Mouse (Mus musculus): ENCODE results near the gene Col27a1. TPM values are rescaled to one million over a fixed set of nuclear protein-coding genes. Genes with fewer than 3 reads are reported as not detected.

Gene Col27a1
- total and polyA plus RNA-seq, 2 experiments, result 2.2 to 5.4 TPM

DNA sequence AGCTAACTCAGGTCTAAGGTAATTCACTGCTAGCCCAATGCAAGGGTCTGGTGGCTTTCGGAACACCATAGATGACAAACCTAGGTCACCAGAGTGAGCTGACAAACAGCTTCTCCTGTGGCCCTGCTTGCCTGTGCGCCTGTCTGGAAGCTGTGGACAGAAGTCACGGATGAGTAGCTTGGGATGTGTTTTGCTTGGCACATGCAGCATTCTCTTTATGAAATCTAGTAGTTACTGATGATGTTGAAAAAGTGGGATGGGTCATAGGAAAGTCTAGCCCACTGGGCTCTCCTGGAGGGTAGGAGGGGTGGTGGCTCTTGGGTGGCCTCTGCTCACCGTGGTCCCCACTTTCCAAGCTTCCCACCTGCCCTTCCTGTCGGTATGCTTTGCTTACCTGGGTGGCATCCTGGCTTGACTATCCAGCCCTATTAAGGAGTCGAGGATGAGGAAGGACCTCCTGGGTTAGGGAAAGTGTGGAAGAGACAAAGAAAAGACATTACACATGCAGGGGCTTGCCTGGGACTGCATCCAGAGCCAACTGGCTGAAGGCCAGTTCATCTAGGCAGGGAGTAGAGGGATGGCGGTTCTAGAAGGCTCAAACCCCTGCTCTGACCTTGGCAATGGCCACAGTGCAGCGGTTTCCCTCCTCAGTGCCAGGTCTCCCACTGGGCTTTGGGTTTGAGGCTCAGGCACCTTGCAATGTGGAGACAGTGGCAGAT lies 12.5 kb downstream of the Col27a1 start:
- Histone ChIP-seq H3K4me1 (ENCODE audit: control insufficient read depth, insufficient read depth, low read length) (peaks cover 18% of the 10 kb centered on the region), H3K9ac (ENCODE audit: low read depth, low read length) (no peak overlapping the region), H3K36me3 (ENCODE audit: control insufficient read depth, insufficient read depth, low read length) (0 out of 2 replicates have a peak, but pooled peaks cover 1% of the 10 kb centered on the region), H3K79me2 (ENCODE audit: control insufficient read depth, insufficient read depth, low read length) (no peaks in the 10 kb centered on the region), H3K4me3 (ENCODE audit: insufficient read depth, low read depth, low read length) (no peak overlapping the region), H3K27me3 (ENCODE audit: control insufficient read depth, insufficient read depth, low read length) (no peaks in the 10 kb centered on the region), H3K27ac (replicated peaks; ENCODE audit: insufficient read depth, low read depth, low read length) (no peak overlapping the region)
- TF ChIP-seq POLR2A (IDR thresholded peaks at IDR 0.05; ENCODE audit: extremely low read depth, insufficient read depth, low read length), result no peak
- no peak for TF ChIP-seq CTCF (IDR thresholded peaks at IDR 0.05; ENCODE audit: low read depth, low read length)
- 76% methylated on average over 8 of the region's 8 CpGs for WGBS
- peak; percentile 63 for DNase-seq (ENCODE audit: extremely low read depth, low read depth, low spot score)

DNA sequence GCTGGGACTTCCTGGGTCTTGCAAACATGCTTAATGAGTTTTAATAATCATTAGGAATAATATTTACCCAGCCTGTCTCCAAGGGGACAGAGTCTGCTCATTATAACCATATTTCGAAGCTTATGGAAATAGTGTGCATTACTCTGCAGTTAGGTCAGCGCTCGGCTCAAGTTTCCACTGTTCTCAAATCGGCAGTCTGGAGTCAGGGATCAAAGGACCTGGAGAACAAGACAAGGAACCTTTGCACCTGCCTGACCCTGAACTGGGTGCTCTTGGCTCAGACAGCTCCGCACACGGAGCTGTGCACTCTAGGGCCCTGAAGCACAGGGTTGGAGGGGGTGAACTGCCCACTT lies 13.1 kb downstream of the Col27a1 start:
- no peak overlapping the region for H3K9ac ChIP-seq (ENCODE audit: low read depth, low read length)
- no peak overlapping the region for H3K27ac ChIP-seq (replicated peaks; ENCODE audit: insufficient read depth, low read depth, low read length)
- H3K27me3 ChIP-seq (ENCODE audit: control insufficient read depth, insufficient read depth, low read length), result no peaks in the 10 kb centered on the region
- H3K4me3 ChIP-seq (ENCODE audit: insufficient read depth, low read depth, low read length), result no peak overlapping the region
- H3K79me2 ChIP-seq (ENCODE audit: control insufficient read depth, insufficient read depth, low read length), result no peaks in the 10 kb centered on the region
- no peak for TF ChIP-seq CTCF (IDR thresholded peaks at IDR 0.05; ENCODE audit: low read depth, low read length)
- TF ChIP-seq POLR2A (IDR thresholded peaks at IDR 0.05; ENCODE audit: extremely low read depth, insufficient read depth, low read length), result no peak
- H3K4me1 ChIP-seq (ENCODE audit: control insufficient read depth, insufficient read depth, low read length), result peaks cover 21% of the 10 kb centered on the region
- WGBS, result 61% methylated on average over 6 of the region's 6 CpGs
- H3K36me3 ChIP-seq (ENCODE audit: control insufficient read depth, insufficient read depth, low read length), result 0 out of 2 replicates have a peak, but pooled peaks cover 1% of the 10 kb centered on the region
- DNase-seq (ENCODE audit: extremely low read depth, low read depth, low spot score), result peak; percentile 37

GRCm38 (mm10) chr4:63228943-63229342 lies 15.1 kb downstream of the Col27a1 start:
- Histone ChIP-seq H3K4me1 (ENCODE audit: control insufficient read depth, insufficient read depth, low read length) (peaks cover 36% of the 10 kb centered on the region), H3K4me3 (ENCODE audit: insufficient read depth, low read depth, low read length) (no peak overlapping the region), H3K79me2 (ENCODE audit: control insufficient read depth, insufficient read depth, low read length) (no peaks in the 10 kb centered on the region), H3K27ac (replicated peaks; ENCODE audit: insufficient read depth, low read depth, low read length) (no peak overlapping the region), H3K27me3 (ENCODE audit: control insufficient read depth, insufficient read depth, low read length) (no peaks in the 10 kb centered on the region), H3K9ac (ENCODE audit: low read depth, low read length) (no peak overlapping the region), H3K36me3 (ENCODE audit: control insufficient read depth, insufficient read depth, low read length) (0 out of 2 replicates have a peak, but pooled peaks cover 1% of the 10 kb centered on the region)
- 85% methylated on average over 5 of the region's 5 CpGs for WGBS
- no peak for DNase-seq (ENCODE audit: extremely low read depth, low read depth, low spot score)
- TF ChIP-seq CTCF (IDR thresholded peaks at IDR 0.05; ENCODE audit: low read depth, low read length), result no peak
- no peak for TF ChIP-seq POLR2A (IDR thresholded peaks at IDR 0.05; ENCODE audit: extremely low read depth, insufficient read depth, low read length)

DNA sequence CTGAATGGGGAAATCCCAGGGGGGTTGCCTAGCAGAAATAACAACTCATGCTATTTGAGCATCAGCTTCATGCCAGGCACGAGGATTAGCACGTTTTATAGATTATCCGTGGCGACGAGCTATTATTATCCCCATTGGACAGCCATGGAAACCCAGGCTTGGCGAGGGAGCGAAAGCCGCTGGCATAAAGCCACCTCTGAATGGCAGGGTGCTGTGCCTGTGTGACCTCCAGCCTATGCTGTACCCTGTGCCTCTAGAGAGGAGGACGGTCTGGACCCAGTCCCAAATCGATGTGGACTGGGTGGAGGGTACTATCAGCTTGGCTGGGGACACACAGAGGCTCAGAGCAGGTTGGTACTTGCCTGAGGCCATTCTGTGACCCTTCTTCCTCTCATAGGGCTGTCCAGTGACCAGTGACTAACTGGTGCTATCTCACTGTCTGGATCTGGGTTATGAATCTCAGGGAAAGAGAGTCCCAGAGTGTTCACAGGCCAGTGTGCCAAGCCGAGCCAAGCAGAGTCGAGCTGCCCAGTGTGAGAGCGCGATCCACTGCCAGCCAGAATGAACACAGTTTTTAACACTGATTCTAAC lies 16.3 kb downstream of the Col27a1 start:
- 22% methylated on average over 14 of the region's 14 CpGs for WGBS
- H3K4me1 ChIP-seq (ENCODE audit: control insufficient read depth, insufficient read depth, low read length), result peaks cover 47% of the 10 kb centered on the region
- no peaks in the 10 kb centered on the region for H3K36me3 ChIP-seq (ENCODE audit: control insufficient read depth, insufficient read depth, low read length)
- H3K27ac ChIP-seq (replicated peaks; ENCODE audit: insufficient read depth, low read depth, low read length), result peak overlapping the region; percentile 64
- TF ChIP-seq POLR2A (IDR thresholded peaks at IDR 0.05; ENCODE audit: extremely low read depth, insufficient read depth, low read length), result no peak
- TF ChIP-seq CTCF (IDR thresholded peaks at IDR 0.05; ENCODE audit: low read depth, low read length), result no peak
- no peaks in the 10 kb centered on the region for H3K27me3 ChIP-seq (ENCODE audit: control insufficient read depth, insufficient read depth, low read length)
- H3K9ac ChIP-seq (ENCODE audit: low read depth, low read length), result no peak overlapping the region
- no peaks in the 10 kb centered on the region for H3K79me2 ChIP-seq (ENCODE audit: control insufficient read depth, insufficient read depth, low read length)
- H3K4me3 ChIP-seq (ENCODE audit: insufficient read depth, low read depth, low read length), result no peak overlapping the region
- peak; percentile 99 for DNase-seq (ENCODE audit: extremely low read depth, low read depth, low spot score)

DNA sequence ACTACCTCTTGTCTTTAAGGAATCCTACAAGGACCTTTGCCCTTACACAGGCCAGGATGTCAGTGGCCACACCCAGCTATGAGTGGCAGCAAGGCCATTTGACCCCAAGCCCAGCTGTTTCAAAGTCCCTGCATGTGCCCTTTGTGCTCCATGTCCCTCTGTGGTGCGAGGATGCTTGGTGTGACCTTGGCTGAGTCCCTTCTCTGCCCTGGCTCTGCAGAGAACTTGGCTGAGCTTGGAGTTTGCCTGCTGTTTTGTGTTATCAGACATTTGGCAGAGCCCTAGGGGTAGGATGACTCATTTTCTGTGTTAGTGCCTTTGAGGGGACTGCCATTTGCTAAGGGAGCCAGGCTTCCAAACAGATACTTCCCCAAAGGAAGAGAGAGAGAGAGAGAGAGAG lies 17.3 kb downstream of the Col27a1 start:
- peak; percentile 100 for DNase-seq (ENCODE audit: extremely low read depth, low read depth, low spot score)
- Histone ChIP-seq H3K27ac (replicated peaks; ENCODE audit: insufficient read depth, low read depth, low read length) (peak overlapping the region; percentile 81), H3K36me3 (ENCODE audit: control insufficient read depth, insufficient read depth, low read length) (no peaks in the 10 kb centered on the region)

GRCm38 (mm10) chr4:63232542-63233020 lies 18.8 kb downstream of the Col27a1 start:
- Histone ChIP-seq H3K4me1 (ENCODE audit: control insufficient read depth, insufficient read depth, low read length) (peaks cover 65% of the 10 kb centered on the region), H3K27ac (replicated peaks; ENCODE audit: insufficient read depth, low read depth, low read length) (peak overlapping the region; percentile 81), H3K27me3 (ENCODE audit: control insufficient read depth, insufficient read depth, low read length) (no peaks in the 10 kb centered on the region), H3K36me3 (ENCODE audit: control insufficient read depth, insufficient read depth, low read length) (no peaks in the 10 kb centered on the region), H3K79me2 (ENCODE audit: control insufficient read depth, insufficient read depth, low read length) (no peaks in the 10 kb centered on the region), H3K9ac (ENCODE audit: low read depth, low read length) (peak overlapping the region; percentile 15; the same call in 1 of the 2 replicates), H3K4me3 (ENCODE audit: insufficient read depth, low read depth, low read length) (no peak overlapping the region)
- DNase-seq (ENCODE audit: extremely low read depth, low read depth, low spot score), result peak; percentile 99
- TF ChIP-seq CTCF (IDR thresholded peaks at IDR 0.05; ENCODE audit: low read depth, low read length) (no peak), POLR2A (IDR thresholded peaks at IDR 0.05; ENCODE audit: extremely low read depth, insufficient read depth, low read length) (no peak)
- WGBS, result 6% methylated on average over 2 of the region's 2 CpGs

More for the DNA sequence above, 17.3 kb downstream of the Col27a1 start:
- Histone ChIP-seq H3K27me3 (ENCODE audit: control insufficient read depth, insufficient read depth, low read length) (no peaks in the 10 kb centered on the region), H3K4me1 (ENCODE audit: control insufficient read depth, insufficient read depth, low read length) (peaks cover 57% of the 10 kb centered on the region), H3K9ac (ENCODE audit: low read depth, low read length) (no peak overlapping the region), H3K79me2 (ENCODE audit: control insufficient read depth, insufficient read depth, low read length) (no peaks in the 10 kb centered on the region), H3K4me3 (ENCODE audit: insufficient read depth, low read depth, low read length) (no peak overlapping the region)
- no peak for TF ChIP-seq POLR2A (IDR thresholded peaks at IDR 0.05; ENCODE audit: extremely low read depth, insufficient read depth, low read length)
- no peak for TF ChIP-seq CTCF (IDR thresholded peaks at IDR 0.05; ENCODE audit: low read depth, low read length)
- 7% methylated on average over 1 of the region's 1 CpGs for WGBS

Measured in liver, adult 2 months (tissue).